Mouse (Mus musculus): ENCODE measurements around the gene Ptprt. TPM values are rescaled to one million over a fixed set of nuclear protein-coding genes. Genes with fewer than 3 reads are reported as not detected.

Ptprt gene
- polyA plus RNA-seq, 1 experiment from 2014 or later: 0.38 TPM

DNA sequence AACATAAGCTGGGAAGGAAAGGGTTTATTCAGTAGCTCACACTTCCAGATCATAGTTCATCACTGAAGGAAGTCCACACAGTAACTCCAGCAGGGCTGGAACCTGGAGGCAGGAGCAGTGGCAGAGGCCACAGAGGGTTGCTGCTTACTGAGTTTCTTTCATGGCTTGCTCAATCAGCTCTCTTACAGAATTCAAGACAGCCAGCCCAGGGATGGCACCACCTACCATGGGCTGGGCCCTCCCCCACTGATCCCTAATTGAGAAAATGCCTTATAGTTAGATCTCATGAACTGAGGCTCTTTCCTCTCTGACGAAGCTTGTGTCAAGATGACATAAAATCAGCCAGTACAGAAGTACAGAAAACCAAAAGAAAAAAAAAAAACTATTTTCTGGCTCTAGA is 311.9 kb downstream of the Ptprt start:
- 59% methylated on average over 1 of the region's 1 CpGs for WGBS
- H3K27me3 ChIP-seq (ENCODE audit: low read depth, poor library complexity, severe bottlenecking): no peaks in the 10 kb centered on the region
- H3K4me1 ChIP-seq: peaks cover 5% of the 10 kb centered on the region; the same call in 1 of the 2 replicates
- H3K9me3 ChIP-seq (replicated peaks): no peaks in the 10 kb centered on the region
- no peak overlapping the region for H3K27ac ChIP-seq (replicated peaks)
- H3K36me3 ChIP-seq: no peaks in the 10 kb centered on the region
- no peak overlapping the region for H3K4me3 ChIP-seq
- DNase-seq (ENCODE audit: low spot score): no peak

DNA sequence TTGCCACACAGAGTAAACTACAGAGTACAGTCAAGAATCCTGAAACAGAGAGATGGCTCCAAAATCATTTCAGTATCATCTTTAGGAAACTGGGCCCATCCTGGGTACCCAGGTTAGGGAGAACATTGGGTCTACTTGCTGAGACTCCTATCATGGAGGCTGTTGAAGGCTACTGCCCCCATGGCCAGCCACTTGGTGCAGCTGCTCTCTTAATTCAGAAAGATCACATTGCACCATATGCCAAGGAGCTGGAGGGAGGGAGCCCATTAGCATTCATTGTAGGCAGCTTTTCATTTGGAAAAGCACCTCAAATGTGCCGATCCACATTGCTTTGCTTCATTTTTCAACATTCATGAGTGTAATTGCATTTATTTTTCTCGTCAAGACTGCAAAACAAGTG is 319.1 kb downstream of the Ptprt start:
- no peaks in the 10 kb centered on the region for H3K36me3 ChIP-seq
- no peak for DNase-seq (ENCODE audit: low spot score)
- no peaks in the 10 kb centered on the region for H3K9me3 ChIP-seq (replicated peaks)
- H3K27me3 ChIP-seq (ENCODE audit: low read depth, poor library complexity, severe bottlenecking): no peaks in the 10 kb centered on the region
- no peak overlapping the region for H3K27ac ChIP-seq (replicated peaks)
- WGBS: 72% methylated on average over 2 of the region's 2 CpGs
- peaks cover 9% of the 10 kb centered on the region for H3K4me1 ChIP-seq
- no peak overlapping the region for H3K4me3 ChIP-seq

DNA sequence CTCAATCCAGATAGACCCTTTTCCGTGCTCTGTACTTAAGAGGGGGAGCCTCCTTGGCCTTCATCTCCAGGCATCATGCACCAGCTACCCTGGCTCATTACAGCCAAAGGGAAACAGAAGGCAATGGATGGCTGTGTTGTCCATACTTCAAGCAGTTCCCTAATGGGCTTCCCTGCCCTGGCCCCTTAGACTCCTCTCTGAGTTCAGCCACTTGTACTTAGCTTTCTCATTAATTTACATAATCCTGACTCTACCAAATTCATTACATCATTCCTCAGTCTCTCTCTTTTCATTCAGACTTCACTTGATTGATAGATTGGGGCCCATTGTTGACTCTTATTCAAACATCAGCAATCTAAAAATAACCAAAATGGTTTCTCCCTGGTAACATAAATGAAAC is 320.7 kb downstream of the Ptprt start:
- Histone ChIP-seq H3K36me3 (no peaks in the 10 kb centered on the region), H3K4me3 (no peak overlapping the region), H3K27ac (replicated peaks) (peak overlapping the region; percentile 52), H3K4me1 (peaks cover 14% of the 10 kb centered on the region), H3K27me3 (ENCODE audit: low read depth, poor library complexity, severe bottlenecking) (no peaks in the 10 kb centered on the region), H3K9me3 (replicated peaks) (no peaks in the 10 kb centered on the region)
- 90% methylated on average over 1 of the region's 1 CpGs for WGBS
- no peak for DNase-seq (ENCODE audit: low spot score)

DNA sequence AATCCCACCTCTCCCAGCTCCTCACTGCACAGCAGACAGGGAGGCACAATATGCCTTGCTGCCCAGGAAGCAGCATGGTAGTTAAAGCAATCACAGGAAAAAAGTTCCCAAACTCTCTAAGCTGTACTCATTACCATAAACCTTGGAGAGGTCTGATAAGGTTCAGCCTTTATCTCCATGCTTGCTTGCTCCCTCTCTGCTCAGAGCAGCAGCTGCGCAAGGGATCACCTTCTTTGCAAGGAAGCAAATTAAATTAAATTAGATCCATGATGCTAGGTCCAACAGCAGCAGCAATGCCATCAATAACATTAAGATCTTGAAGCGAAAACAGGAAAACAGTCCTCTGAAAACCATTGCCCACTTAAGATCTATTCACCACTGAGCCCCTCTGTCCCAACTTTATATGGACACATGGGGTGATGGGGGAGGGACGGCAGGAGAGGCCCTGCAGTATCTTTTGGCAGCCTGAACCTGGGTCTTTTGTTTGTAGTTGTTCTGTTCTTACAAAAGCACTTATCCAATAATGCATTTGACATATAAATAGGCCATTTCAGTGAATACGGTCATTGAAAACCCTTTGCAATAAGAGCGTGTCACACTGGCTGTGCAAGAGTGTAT is 328.8 kb downstream of the Ptprt start:
- Histone ChIP-seq H3K4me3 (no peak overlapping the region), H3K4me1 (peaks cover 26% of the 10 kb centered on the region), H3K27me3 (ENCODE audit: low read depth, poor library complexity, severe bottlenecking) (no peaks in the 10 kb centered on the region), H3K9me3 (replicated peaks) (no peaks in the 10 kb centered on the region), H3K27ac (replicated peaks) (no peak overlapping the region), H3K36me3 (no peaks in the 10 kb centered on the region)
- DNase-seq (ENCODE audit: low spot score): no peak
- WGBS: 62% methylated on average over 5 of the region's 5 CpGs

DNA sequence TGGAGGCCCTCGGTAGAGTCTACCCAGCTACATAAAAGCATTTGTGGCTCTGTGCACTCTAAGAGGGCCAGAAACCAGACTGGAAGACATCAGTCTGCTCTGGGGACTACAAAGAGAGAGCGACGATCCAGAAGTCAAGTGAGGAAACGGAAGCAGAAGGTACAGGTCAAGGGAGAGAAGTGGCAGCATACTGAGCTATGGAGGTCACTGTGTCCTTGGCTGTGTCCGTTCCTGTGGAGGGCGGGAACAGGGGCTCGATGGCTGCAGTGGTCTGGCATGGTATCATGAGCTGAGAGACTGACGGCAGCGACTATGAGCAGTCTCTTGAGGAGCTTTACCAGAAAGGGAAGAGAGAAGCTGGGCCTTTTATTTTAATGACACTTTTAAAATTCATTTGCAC is 331.5 kb downstream of the Ptprt start:
- peaks cover 17% of the 10 kb centered on the region for H3K4me1 ChIP-seq
- H3K4me3 ChIP-seq: no peak overlapping the region
- H3K27ac ChIP-seq (replicated peaks): no peak overlapping the region
- DNase-seq (ENCODE audit: low spot score): no peak
- WGBS: 93% methylated on average over 9 of the region's 9 CpGs
- no peaks in the 10 kb centered on the region for H3K36me3 ChIP-seq
- no peaks in the 10 kb centered on the region for H3K27me3 ChIP-seq (ENCODE audit: low read depth, poor library complexity, severe bottlenecking)
- H3K9me3 ChIP-seq (replicated peaks): no peaks in the 10 kb centered on the region

DNA sequence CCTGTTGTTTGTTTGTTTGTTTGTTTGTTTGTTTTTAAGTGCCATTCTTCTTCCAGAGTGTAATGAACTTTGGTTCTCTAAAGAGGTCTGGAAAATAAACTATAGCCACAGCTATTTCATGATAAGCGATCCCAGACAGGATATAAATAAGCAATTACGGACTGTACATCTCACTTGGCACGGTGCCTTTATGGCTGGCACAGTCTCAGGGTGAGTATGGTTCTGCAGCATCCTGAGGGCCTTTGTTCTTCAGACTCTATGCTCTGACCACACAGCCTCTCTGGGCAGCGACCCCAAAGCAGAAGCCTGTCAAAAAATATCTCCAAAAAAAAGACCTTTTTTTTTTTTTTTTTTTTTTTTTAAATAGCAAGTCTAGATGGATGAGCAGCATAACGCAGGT is 338.5 kb downstream of the Ptprt start:
- no peaks in the 10 kb centered on the region for H3K27me3 ChIP-seq (ENCODE audit: low read depth, poor library complexity, severe bottlenecking)
- no peak overlapping the region for H3K4me3 ChIP-seq
- peaks cover 6% of the 10 kb centered on the region for H3K9me3 ChIP-seq (replicated peaks)
- H3K36me3 ChIP-seq: no peaks in the 10 kb centered on the region
- DNase-seq (ENCODE audit: low spot score): no peak
- no peaks in the 10 kb centered on the region for H3K4me1 ChIP-seq
- 92% methylated on average over 5 of the region's 5 CpGs for WGBS
- no peak overlapping the region for H3K27ac ChIP-seq (replicated peaks)

DNA sequence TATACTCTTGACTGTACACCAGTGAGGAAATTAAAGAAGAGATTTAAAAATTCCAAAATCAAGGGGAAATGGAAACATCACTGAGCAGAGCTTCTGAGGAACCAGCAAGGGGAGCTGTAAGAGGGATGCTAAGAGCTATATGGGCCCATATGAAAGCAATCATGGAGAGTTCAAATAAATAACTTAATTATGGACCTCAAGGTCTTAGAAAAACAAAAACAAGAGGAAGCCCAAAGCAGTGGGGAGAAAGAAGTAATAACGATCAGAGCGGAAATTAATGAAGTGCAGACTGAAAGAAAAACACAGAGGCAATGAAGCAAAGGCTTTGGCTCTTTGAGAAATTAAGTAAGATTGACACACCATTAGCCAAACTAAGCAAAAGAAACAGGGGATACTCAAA is 353.0 kb downstream of the Ptprt start:
- no peak for DNase-seq (ENCODE audit: low spot score)
- no peak overlapping the region for H3K4me3 ChIP-seq
- no peaks in the 10 kb centered on the region for H3K27me3 ChIP-seq (ENCODE audit: low read depth, poor library complexity, severe bottlenecking)
- no peaks in the 10 kb centered on the region for H3K9me3 ChIP-seq (replicated peaks)
- WGBS: 72% methylated on average over 2 of the region's 2 CpGs
- H3K4me1 ChIP-seq: peaks cover 11% of the 10 kb centered on the region
- no peak overlapping the region for H3K27ac ChIP-seq (replicated peaks)
- no peaks in the 10 kb centered on the region for H3K36me3 ChIP-seq

DNA sequence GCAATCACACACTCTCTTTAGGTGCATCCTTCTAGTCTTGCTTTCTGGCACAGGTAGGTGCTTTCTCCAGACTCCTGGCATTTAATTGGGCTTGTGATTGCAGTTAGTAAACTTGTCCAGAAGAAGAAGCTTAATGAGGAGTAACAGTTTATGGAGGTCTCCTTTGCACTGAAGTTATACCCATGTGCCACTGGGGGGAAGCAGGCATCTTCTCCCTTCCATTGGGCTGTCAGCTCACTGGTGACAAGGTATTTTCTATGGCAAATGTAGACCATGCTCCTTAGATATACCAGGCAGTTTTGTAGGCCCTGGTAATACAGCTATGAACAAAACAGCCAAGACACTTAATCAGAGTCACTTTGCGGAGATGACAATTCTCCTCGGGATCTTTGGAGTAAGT is 366.9 kb downstream of the Ptprt start:
- Histone ChIP-seq H3K36me3 (no peaks in the 10 kb centered on the region), H3K27ac (replicated peaks) (no peak overlapping the region), H3K4me3 (no peak overlapping the region), H3K4me1 (no peaks in the 10 kb centered on the region), H3K9me3 (replicated peaks) (peaks cover 5% of the 10 kb centered on the region; the same call in 1 of the 2 replicates), H3K27me3 (ENCODE audit: low read depth, poor library complexity, severe bottlenecking) (no peaks in the 10 kb centered on the region)
- no peak for DNase-seq (ENCODE audit: low spot score)
- 90% methylated on average over 2 of the region's 2 CpGs for WGBS

DNA sequence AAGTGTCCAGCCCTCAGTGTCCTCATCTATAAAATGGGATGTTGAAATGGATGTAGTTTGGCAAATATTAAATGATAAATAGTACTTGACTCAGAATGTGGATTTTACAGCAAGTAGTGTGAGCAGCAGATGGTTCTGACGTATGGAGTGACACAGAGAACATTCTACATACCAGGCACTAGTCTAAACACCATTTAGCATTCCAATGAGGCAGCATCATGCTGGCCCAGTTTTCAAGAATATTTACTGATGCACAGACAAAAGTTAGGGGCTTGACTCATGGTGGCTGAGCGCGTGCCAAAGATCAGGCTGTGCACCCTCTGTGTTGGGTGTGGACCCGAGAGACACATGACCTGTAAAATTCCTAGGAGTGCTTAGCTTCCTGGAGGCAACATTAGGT is 378.3 kb downstream of the Ptprt start:
- Histone ChIP-seq H3K27ac (replicated peaks) (no peak overlapping the region), H3K27me3 (ENCODE audit: low read depth, poor library complexity, severe bottlenecking) (no peaks in the 10 kb centered on the region), H3K4me3 (no peak overlapping the region), H3K4me1 (peaks cover 9% of the 10 kb centered on the region), H3K36me3 (no peaks in the 10 kb centered on the region), H3K9me3 (replicated peaks) (peaks cover 5% of the 10 kb centered on the region; the same call in 1 of the 2 replicates)
- WGBS: 88% methylated on average over 4 of the region's 4 CpGs
- DNase-seq (ENCODE audit: low spot score): no peak

DNA sequence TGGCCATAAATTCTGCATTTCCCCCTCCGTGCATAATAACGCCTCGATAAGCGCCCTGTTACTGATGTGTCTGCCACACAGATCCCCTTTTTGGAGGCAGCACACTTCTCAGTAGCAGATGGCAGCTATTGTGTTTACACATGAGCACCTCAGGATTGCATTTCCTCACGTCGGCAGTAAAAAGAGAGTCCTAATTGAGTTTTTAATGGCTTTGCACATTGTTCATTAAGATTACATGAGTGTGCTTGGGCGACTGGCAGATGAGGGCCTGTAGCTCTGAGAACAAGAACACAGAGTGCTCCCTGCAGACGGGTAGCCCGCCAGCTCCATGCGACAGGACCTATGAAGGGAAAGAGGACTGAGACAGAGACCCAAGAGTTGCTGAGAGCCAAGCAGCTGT is 378.8 kb downstream of the Ptprt start:
- Histone ChIP-seq H3K9me3 (replicated peaks) (no peaks in the 10 kb centered on the region), H3K27ac (replicated peaks) (no peak overlapping the region), H3K4me3 (no peak overlapping the region), H3K27me3 (ENCODE audit: low read depth, poor library complexity, severe bottlenecking) (no peaks in the 10 kb centered on the region), H3K4me1 (peaks cover 9% of the 10 kb centered on the region), H3K36me3 (no peaks in the 10 kb centered on the region)
- peak; percentile 15 for DNase-seq (ENCODE audit: low spot score)
- WGBS: 67% methylated on average over 10 of the region's 10 CpGs

DNA sequence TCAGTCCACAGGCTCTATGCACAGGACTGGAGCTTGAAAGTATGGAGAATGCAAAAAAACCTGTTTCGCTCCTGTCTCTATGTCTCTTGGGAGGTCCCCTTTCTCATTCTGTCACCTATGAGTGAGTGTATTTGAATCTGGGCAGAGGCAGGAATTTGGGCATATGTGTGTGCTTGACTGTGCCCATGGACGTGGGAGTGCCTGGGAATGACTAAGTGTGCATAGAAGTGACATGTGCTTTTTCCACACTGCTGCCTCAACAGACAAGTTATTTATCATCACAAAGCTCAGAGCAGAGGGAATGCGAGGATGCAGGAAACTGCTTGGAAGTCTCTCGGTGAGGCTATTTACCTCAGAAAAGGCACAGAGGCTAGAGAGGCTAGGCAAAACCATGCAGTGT is 387.1 kb downstream of the Ptprt start:
- H3K4me1 ChIP-seq: no peaks in the 10 kb centered on the region
- no peaks in the 10 kb centered on the region for H3K27me3 ChIP-seq (ENCODE audit: low read depth, poor library complexity, severe bottlenecking)
- WGBS: 74% methylated on average over 4 of the region's 4 CpGs
- H3K27ac ChIP-seq (replicated peaks): no peak overlapping the region
- no peaks in the 10 kb centered on the region for H3K9me3 ChIP-seq (replicated peaks)
- no peaks in the 10 kb centered on the region for H3K36me3 ChIP-seq
- H3K4me3 ChIP-seq: no peak overlapping the region
- DNase-seq (ENCODE audit: low spot score): no peak

DNA sequence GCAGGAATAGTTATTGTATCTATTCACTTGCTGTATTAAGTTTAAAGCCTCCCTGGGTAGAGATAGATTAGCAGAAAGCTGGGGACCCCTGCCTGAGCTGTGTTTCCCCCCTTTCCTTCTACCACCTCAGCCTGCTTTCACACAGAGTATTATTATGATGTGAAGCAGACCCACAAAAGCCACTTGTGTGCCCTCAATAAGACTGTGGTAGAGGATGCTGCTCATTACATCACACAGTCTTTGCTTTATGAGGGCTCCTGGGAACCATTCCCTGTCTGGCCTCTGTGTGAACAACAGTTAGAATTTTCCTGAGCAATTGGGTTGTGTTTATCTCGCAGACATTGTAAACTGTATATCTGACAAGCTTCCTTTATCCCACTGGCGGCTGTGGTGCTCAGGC is 409.7 kb downstream of the Ptprt start:
- Histone ChIP-seq H3K4me1 (no peaks in the 10 kb centered on the region), H3K27ac (replicated peaks) (no peak overlapping the region), H3K4me3 (no peak overlapping the region), H3K36me3 (no peaks in the 10 kb centered on the region), H3K27me3 (ENCODE audit: low read depth, poor library complexity, severe bottlenecking) (no peaks in the 10 kb centered on the region), H3K9me3 (replicated peaks) (no peaks in the 10 kb centered on the region)
- DNase-seq (ENCODE audit: low spot score): no peak
- WGBS: 91% methylated on average over 2 of the region's 2 CpGs

DNA sequence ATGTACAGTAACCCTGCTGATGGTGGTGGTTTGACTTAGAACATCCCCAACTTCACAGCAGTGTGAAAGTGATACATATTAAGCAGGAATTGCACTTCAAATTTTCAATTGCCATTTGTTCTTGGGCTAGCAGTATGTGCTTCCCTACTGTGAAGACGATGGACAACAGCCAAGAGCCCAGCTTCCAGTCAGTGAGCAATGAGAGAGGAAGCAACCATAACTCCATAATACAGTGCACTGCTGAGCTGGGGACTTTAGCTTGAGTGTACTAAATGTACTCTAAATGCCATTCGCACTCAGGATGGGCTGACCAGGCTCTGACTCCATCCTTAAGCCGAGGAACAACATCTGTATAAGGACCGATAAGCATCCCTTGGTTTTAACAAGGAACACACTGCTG is 412.7 kb downstream of the Ptprt start:
- H3K27me3 ChIP-seq (ENCODE audit: low read depth, poor library complexity, severe bottlenecking): no peaks in the 10 kb centered on the region
- WGBS: 93% methylated on average over 4 of the region's 4 CpGs
- H3K4me1 ChIP-seq: no peaks in the 10 kb centered on the region
- no peaks in the 10 kb centered on the region for H3K9me3 ChIP-seq (replicated peaks)
- H3K36me3 ChIP-seq: no peaks in the 10 kb centered on the region
- no peak overlapping the region for H3K27ac ChIP-seq (replicated peaks)
- no peak overlapping the region for H3K4me3 ChIP-seq
- DNase-seq (ENCODE audit: low spot score): no peak

DNA sequence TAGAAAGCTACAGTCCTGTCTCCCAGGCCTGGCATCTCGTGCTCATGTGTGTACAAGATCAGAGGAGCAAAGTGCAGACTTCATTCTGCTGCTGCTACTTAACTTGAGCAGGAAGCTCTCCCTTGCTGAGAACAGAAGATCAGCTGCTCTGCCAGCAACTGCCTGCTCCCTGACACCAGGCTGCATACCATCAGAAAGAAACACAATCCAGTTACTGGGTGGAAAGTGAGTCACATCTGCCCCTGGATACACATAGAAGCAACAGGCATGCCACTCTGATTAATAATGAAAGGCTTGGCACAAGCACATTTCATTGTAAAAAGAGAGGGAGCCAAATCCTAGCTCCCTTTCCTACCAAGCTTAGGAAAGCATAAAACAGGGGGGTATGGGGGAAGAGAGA is 438.5 kb downstream of the Ptprt start:
- no peaks in the 10 kb centered on the region for H3K4me1 ChIP-seq
- 56% methylated on average over 1 of the region's 1 CpGs for WGBS
- H3K27ac ChIP-seq (replicated peaks): no peak overlapping the region
- H3K36me3 ChIP-seq: no peaks in the 10 kb centered on the region
- H3K9me3 ChIP-seq (replicated peaks): no peaks in the 10 kb centered on the region
- H3K27me3 ChIP-seq (ENCODE audit: low read depth, poor library complexity, severe bottlenecking): no peaks in the 10 kb centered on the region
- no peak for DNase-seq (ENCODE audit: low spot score)
- no peak overlapping the region for H3K4me3 ChIP-seq
